Mouse (Mus musculus): ENCODE results near the gene Mfap3. TPM values are rescaled to one million over a fixed set of nuclear protein-coding genes. Genes with fewer than 3 reads are reported as not detected.

Mfap3 gene
- polyA plus RNA-seq, 1 experiment, result 10.7 TPM

- no peaks in the 10 kb centered on the region for H3K27me3 ChIP-seq (ENCODE audit: control insufficient read depth, insufficient read depth, low read length)
- H3K4me1 ChIP-seq (ENCODE audit: control insufficient read depth, insufficient read depth, low read length), result peaks cover 3% of the 10 kb centered on the region
- no peak overlapping the region for H3K27ac ChIP-seq (ENCODE audit: control insufficient read depth, insufficient read depth, low read depth, low read length)
- no peak for TF ChIP-seq CTCF (IDR thresholded peaks at IDR 0.05; ENCODE audit: control insufficient read depth, insufficient read depth, insufficient replicate concordance, low read depth, low read length)
- TF ChIP-seq POLR2A (IDR thresholded peaks at IDR 0.05; ENCODE audit: control insufficient read depth, low read depth, low read length), result no peak
- no peak overlapping the region for H3K4me3 ChIP-seq (ENCODE audit: control insufficient read depth, low read depth, low read length)
- no peaks in the 10 kb centered on the region for H3K36me3 ChIP-seq (ENCODE audit: control insufficient read depth, insufficient read depth, low read length)
Observed at GRCm38 (mm10) chr11:57516946-57517441, 1.5 kb upstream of the Mfap3 start.

- Histone ChIP-seq H3K4me3 (ENCODE audit: control insufficient read depth, low read depth, low read length) (peak overlapping the region; percentile 99), H3K27ac (ENCODE audit: control insufficient read depth, insufficient read depth, low read depth, low read length) (peak overlapping the region; percentile 89), H3K27me3 (ENCODE audit: control insufficient read depth, insufficient read depth, low read length) (no peaks in the 10 kb centered on the region), H3K4me1 (ENCODE audit: control insufficient read depth, insufficient read depth, low read length) (peaks cover 3% of the 10 kb centered on the region), H3K36me3 (ENCODE audit: control insufficient read depth, insufficient read depth, low read length) (no peaks in the 10 kb centered on the region)
- TF ChIP-seq CTCF (IDR thresholded peaks at IDR 0.05; ENCODE audit: control insufficient read depth, insufficient read depth, insufficient replicate concordance, low read depth, low read length), result no peak
- TF ChIP-seq POLR2A (IDR thresholded peaks at IDR 0.05; ENCODE audit: control insufficient read depth, low read depth, low read length), result no peak
Observed at GRCm38 (mm10) chr11:57518751-57519148, 286 bp downstream of the Mfap3 start.

DNA sequence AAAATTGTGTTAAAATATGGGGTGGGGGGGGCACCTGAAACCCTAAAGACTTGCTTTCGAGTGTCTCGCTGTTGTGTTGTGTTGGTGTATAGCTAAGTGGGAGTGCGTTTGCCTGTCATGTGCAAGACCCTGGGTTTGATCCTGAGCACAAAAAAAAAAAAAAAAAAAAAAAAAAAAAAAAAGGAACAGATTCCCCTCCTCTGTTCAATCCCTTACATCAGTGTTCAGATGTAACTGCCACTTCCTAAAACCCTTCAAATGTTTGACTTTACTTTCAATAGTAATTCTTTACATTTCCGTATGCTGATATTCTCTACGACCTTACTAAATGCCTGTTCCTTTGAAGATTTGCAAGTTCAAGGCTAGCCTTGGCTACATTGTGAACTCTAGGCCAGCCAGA lies 840 bp downstream of the Mfap3 start:
- Histone ChIP-seq H3K4me1 (ENCODE audit: control insufficient read depth, insufficient read depth, low read length) (peaks cover 3% of the 10 kb centered on the region), H3K4me3 (ENCODE audit: control insufficient read depth, low read depth, low read length) (peak overlapping the region; percentile 51), H3K27me3 (ENCODE audit: control insufficient read depth, insufficient read depth, low read length) (no peaks in the 10 kb centered on the region), H3K36me3 (ENCODE audit: control insufficient read depth, insufficient read depth, low read length) (no peaks in the 10 kb centered on the region), H3K27ac (ENCODE audit: control insufficient read depth, insufficient read depth, low read depth, low read length) (0 out of 2 replicates have a peak overlapping the region, but pooled peaks have one; percentile 29)
- TF ChIP-seq CTCF (IDR thresholded peaks at IDR 0.05; ENCODE audit: control insufficient read depth, insufficient read depth, insufficient replicate concordance, low read depth, low read length) (no peak), POLR2A (IDR thresholded peaks at IDR 0.05; ENCODE audit: control insufficient read depth, low read depth, low read length) (no peak)

DNA sequence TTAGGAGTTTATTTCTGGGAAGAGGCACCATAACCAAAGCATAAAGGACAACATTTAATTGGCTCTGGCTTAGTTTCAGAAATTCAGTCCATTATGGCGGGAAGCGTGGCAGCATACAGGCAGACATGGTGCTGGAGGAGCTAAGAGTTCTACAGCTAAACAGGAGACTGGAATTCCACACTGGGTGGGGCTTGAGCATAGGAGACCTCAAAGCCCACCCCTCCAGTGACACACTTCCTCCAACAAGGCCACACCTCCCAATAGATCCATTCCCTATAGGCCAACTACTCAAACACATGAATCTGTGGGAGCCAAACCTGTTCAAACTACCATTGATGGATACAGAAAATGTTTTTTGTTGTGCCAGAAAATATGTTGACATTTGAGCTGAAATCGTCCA lies 2.7 kb downstream of the Mfap3 start:
- Histone ChIP-seq H3K4me1 (ENCODE audit: control insufficient read depth, insufficient read depth, low read length) (peaks cover 3% of the 10 kb centered on the region), H3K27ac (ENCODE audit: control insufficient read depth, insufficient read depth, low read depth, low read length) (no peak overlapping the region), H3K36me3 (ENCODE audit: control insufficient read depth, insufficient read depth, low read length) (no peaks in the 10 kb centered on the region), H3K4me3 (ENCODE audit: control insufficient read depth, low read depth, low read length) (no peak overlapping the region), H3K27me3 (ENCODE audit: control insufficient read depth, insufficient read depth, low read length) (no peaks in the 10 kb centered on the region)
- TF ChIP-seq POLR2A (IDR thresholded peaks at IDR 0.05; ENCODE audit: control insufficient read depth, low read depth, low read length), result no peak
- TF ChIP-seq CTCF (IDR thresholded peaks at IDR 0.05; ENCODE audit: control insufficient read depth, insufficient read depth, insufficient replicate concordance, low read depth, low read length), result no peak

DNA sequence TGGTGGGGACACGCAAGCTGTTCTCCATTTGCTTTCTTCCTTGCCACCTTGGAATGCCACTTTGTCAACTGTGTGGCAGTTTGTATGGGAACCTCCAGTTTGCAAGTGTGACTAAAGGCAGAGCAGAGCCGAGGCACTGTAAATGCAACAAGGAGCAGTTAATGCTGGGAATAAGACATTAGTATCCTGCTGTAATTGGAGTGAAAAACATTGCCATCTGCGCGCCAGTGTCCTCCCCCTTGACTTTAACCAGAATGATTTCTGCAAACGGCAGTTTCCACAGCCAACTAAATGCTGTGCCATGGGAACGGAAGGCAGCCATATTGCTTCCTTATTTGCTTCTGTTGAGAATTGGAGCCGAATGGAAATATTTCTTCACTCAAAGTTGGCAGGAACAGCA lies 3.6 kb downstream of the Mfap3 start:
- H3K27me3 ChIP-seq (ENCODE audit: control insufficient read depth, insufficient read depth, low read length), result no peaks in the 10 kb centered on the region
- no peak overlapping the region for H3K4me3 ChIP-seq (ENCODE audit: control insufficient read depth, low read depth, low read length)
- no peak for TF ChIP-seq POLR2A (IDR thresholded peaks at IDR 0.05; ENCODE audit: control insufficient read depth, low read depth, low read length)
- TF ChIP-seq CTCF (IDR thresholded peaks at IDR 0.05; ENCODE audit: control insufficient read depth, insufficient read depth, insufficient replicate concordance, low read depth, low read length), result no peak
- no peaks in the 10 kb centered on the region for H3K36me3 ChIP-seq (ENCODE audit: control insufficient read depth, insufficient read depth, low read length)
- peaks cover under 1% of the 10 kb centered on the region for H3K4me1 ChIP-seq (ENCODE audit: control insufficient read depth, insufficient read depth, low read length)
- no peak overlapping the region for H3K27ac ChIP-seq (ENCODE audit: control insufficient read depth, insufficient read depth, low read depth, low read length)

DNA sequence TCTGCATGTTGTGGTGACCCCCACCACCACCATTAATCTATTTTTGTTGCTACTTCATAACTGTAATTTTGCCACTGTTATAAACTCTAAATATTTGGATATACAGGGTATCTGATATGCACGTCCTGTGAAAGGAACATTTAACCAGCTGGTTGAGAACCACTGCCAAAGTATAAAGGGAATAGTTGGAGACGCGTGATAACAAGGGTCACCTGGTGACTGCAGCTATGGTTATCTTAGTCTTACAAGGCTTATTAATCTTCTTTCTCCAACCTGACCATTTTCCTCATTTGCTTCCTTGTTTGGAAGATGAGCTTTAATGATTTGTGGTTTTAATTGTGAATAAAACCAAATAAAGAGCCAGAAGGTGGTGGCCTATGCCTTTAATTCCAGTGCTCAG lies 5.0 kb downstream of the Mfap3 start:
- TF ChIP-seq POLR2A (IDR thresholded peaks at IDR 0.05; ENCODE audit: control insufficient read depth, low read depth, low read length), result no peak
- no peak for TF ChIP-seq CTCF (IDR thresholded peaks at IDR 0.05; ENCODE audit: control insufficient read depth, insufficient read depth, insufficient replicate concordance, low read depth, low read length)
- Histone ChIP-seq H3K36me3 (ENCODE audit: control insufficient read depth, insufficient read depth, low read length) (no peaks in the 10 kb centered on the region; the same call in 1 of the 2 replicates), H3K27ac (ENCODE audit: control insufficient read depth, insufficient read depth, low read depth, low read length) (no peak overlapping the region), H3K4me1 (ENCODE audit: control insufficient read depth, insufficient read depth, low read length) (no peaks in the 10 kb centered on the region; the same call in none of the 2 replicates), H3K4me3 (ENCODE audit: control insufficient read depth, low read depth, low read length) (no peak overlapping the region), H3K27me3 (ENCODE audit: control insufficient read depth, insufficient read depth, low read length) (no peaks in the 10 kb centered on the region)

GRCm38 (mm10) chr11:57524597-57524996 lies 6.1 kb downstream of the Mfap3 start:
- H3K4me3 ChIP-seq (ENCODE audit: control insufficient read depth, low read depth, low read length), result no peak overlapping the region
- TF ChIP-seq POLR2A (IDR thresholded peaks at IDR 0.05; ENCODE audit: control insufficient read depth, low read depth, low read length) (no peak), CTCF (IDR thresholded peaks at IDR 0.05; ENCODE audit: control insufficient read depth, insufficient read depth, insufficient replicate concordance, low read depth, low read length) (no peak)
- no peak overlapping the region for H3K27ac ChIP-seq (ENCODE audit: control insufficient read depth, insufficient read depth, low read depth, low read length)
- no peaks in the 10 kb centered on the region for H3K27me3 ChIP-seq (ENCODE audit: control insufficient read depth, insufficient read depth, low read length)
- H3K4me1 ChIP-seq (ENCODE audit: control insufficient read depth, insufficient read depth, low read length), result no peaks in the 10 kb centered on the region; the same call in none of the 2 replicates
- no peaks in the 10 kb centered on the region; the same call in 1 of the 2 replicates for H3K36me3 ChIP-seq (ENCODE audit: control insufficient read depth, insufficient read depth, low read length)
